ENCODE assay signal across 8 mouse cellular contexts in genomic region chr8:105605491-105606188, GRCm38 (mm10). TPM values are rescaled to one million over a fixed set of nuclear protein-coding genes. Genes with fewer than 3 reads are reported as not detected.
DNase-seq lines count a peak whose midpoint lies in the region; ATAC-seq lines count a peak whose summit lies in the region.

No protein-coding gene starts in this region.

- H3K4me1 ChIP-seq in forebrain, embryonic 14.5 days (ENCODE audit: control insufficient read depth, insufficient read depth, low read length) = peaks cover 12% of the 10 kb centered on the region
- peaks cover 17% of the 10 kb centered on the region for H3K4me1 ChIP-seq in intestine, embryonic 14.5 days (replicated peaks; ENCODE audit: control insufficient read depth, insufficient read depth, low read length)
- peaks cover 66% of the 10 kb centered on the region for H3K4me1 ChIP-seq in liver, embryonic 15.5 days (replicated peaks)
- H3K4me1 ChIP-seq in neural tube, embryonic 14.5 days (ENCODE audit: control insufficient read depth, insufficient read depth, low read length) = peaks cover 16% of the 10 kb centered on the region

- H3K4me3 ChIP-seq in forebrain, embryonic 14.5 days (ENCODE audit: low read depth, low read length) = peak overlapping the region; percentile 78
- H3K4me3 ChIP-seq in intestine, embryonic 14.5 days (ENCODE audit: low read depth, low read length) = peak overlapping the region; percentile 67
- peak overlapping the region; percentile 73 for H3K4me3 ChIP-seq in liver, embryonic 15.5 days (replicated peaks)
- H3K4me3 ChIP-seq in neural tube, embryonic 14.5 days (ENCODE audit: low read depth, low read length) = peak overlapping the region; percentile 85

- peak; percentile 56 for DNase-seq in right cerebral cortex, postnatal 10 days (ENCODE audit: low spot score in 2 of 2)
- DNase-seq in right cerebral cortex, postnatal 36 days (ENCODE audit: low spot score in 2 of 2) = no peak
- DNase-seq in cerebellum, adult 11-12 months = peak; percentile 49
- DNase-seq in forebrain, embryonic 14.5 days (ENCODE audit: low spot score) = peak; percentile 42
- DNase-seq in intestine, embryonic 14.5 days (ENCODE audit: low spot score) = peak; percentile 77
- DNase-seq in urinary bladder, postnatal 14 days (ENCODE audit: low spot score) = peak; percentile 48

- no peaks in the 10 kb centered on the region for H3K9me3 ChIP-seq in forebrain, embryonic 14.5 days (replicated peaks; ENCODE audit: control insufficient read depth, low read length)
- H3K9me3 ChIP-seq in intestine, embryonic 14.5 days (ENCODE audit: control insufficient read depth, low read length) = no peaks in the 10 kb centered on the region
- no peaks in the 10 kb centered on the region for H3K9me3 ChIP-seq in liver, embryonic 15.5 days (replicated peaks)
- no peaks in the 10 kb centered on the region for H3K9me3 ChIP-seq in neural tube, embryonic 14.5 days (ENCODE audit: control insufficient read depth, low read length)

- H3K4me2 ChIP-seq in forebrain, embryonic 14.5 days (ENCODE audit: low read length) = peak overlapping the region; percentile 86
- peak overlapping the region; percentile 93 for H3K4me2 ChIP-seq in intestine, embryonic 14.5 days (ENCODE audit: low read length)
- peak overlapping the region; percentile 99 for H3K4me2 ChIP-seq in liver, embryonic 15.5 days
- peak overlapping the region; percentile 96 for H3K4me2 ChIP-seq in neural tube, embryonic 14.5 days (ENCODE audit: low read depth, low read length)

- no peaks in the 10 kb centered on the region for H3K36me3 ChIP-seq in forebrain, embryonic 14.5 days (ENCODE audit: control insufficient read depth, insufficient read depth, low read length)
- no peaks in the 10 kb centered on the region for H3K36me3 ChIP-seq in intestine, embryonic 14.5 days (ENCODE audit: control insufficient read depth, insufficient read depth, low read length)
- H3K36me3 ChIP-seq in liver, embryonic 15.5 days (replicated peaks) = no peaks in the 10 kb centered on the region
- no peaks in the 10 kb centered on the region for H3K36me3 ChIP-seq in neural tube, embryonic 14.5 days (ENCODE audit: control insufficient read depth, insufficient read depth, low read length)

- ATAC-seq in forebrain, embryonic 14.5 days = peak; percentile 49
- ATAC-seq in intestine, embryonic 14.5 days (replicated peaks; ENCODE audit: low FRiP score, low TSS enrichment, low read depth) = peak; percentile 51
- peak; percentile 54 for ATAC-seq in liver, embryonic 15.5 days (ENCODE audit: insufficient read depth)
- ATAC-seq in neural tube, embryonic 14.5 days (ENCODE audit: low read depth) = peak; percentile 35

- H3K9ac ChIP-seq in forebrain, embryonic 14.5 days (ENCODE audit: low read length) = peak overlapping the region; percentile 89
- peak overlapping the region; percentile 73 for H3K9ac ChIP-seq in intestine, embryonic 14.5 days (ENCODE audit: low read length)
- peak overlapping the region; percentile 81 for H3K9ac ChIP-seq in liver, embryonic 15.5 days
- peak overlapping the region; percentile 91 for H3K9ac ChIP-seq in neural tube, embryonic 14.5 days (replicated peaks; ENCODE audit: low read depth, low read length)

- no peaks in the 10 kb centered on the region; the same call in 1 of the 2 replicates for H3K27me3 ChIP-seq in forebrain, embryonic 14.5 days (replicated peaks; ENCODE audit: control insufficient read depth, insufficient read depth, low read length)
- H3K27me3 ChIP-seq in intestine, embryonic 14.5 days (replicated peaks; ENCODE audit: control insufficient read depth, insufficient read depth, low read length) = no peaks in the 10 kb centered on the region
- peaks cover 11% of the 10 kb centered on the region; the same call in 1 of the 2 replicates for H3K27me3 ChIP-seq in liver, embryonic 15.5 days
- H3K27me3 ChIP-seq in neural tube, embryonic 14.5 days (ENCODE audit: control insufficient read depth, insufficient read depth, low read length) = no peaks in the 10 kb centered on the region

- peak overlapping the region; percentile 88 for H3K27ac ChIP-seq in forebrain, embryonic 14.5 days (ENCODE audit: low read depth, low read length)
- H3K27ac ChIP-seq in intestine, embryonic 14.5 days (ENCODE audit: low read depth) = peak overlapping the region; percentile 69
- H3K27ac ChIP-seq in liver, embryonic 15.5 days (replicated peaks) = peak overlapping the region; percentile 81
- H3K27ac ChIP-seq in neural tube, embryonic 14.5 days (ENCODE audit: low read depth, low read length) = peak overlapping the region; percentile 88

- WGBS in forebrain, embryonic 14.5 days = 1% methylated on average over 32 of the region's 39 CpGs
- 1% methylated on average over 30 of the region's 39 CpGs for WGBS in intestine, embryonic 14.5 days
- under 1% methylated on average over 39 of the region's 39 CpGs for WGBS in liver, embryonic 15.5 days (ENCODE audit: insufficient replicate concordance)
- WGBS in neural tube, embryonic 14.5 days = 1% methylated on average over 34 of the region's 39 CpGs

RNA-seq across cellular contexts. Expression of gene Ripor1, which starts 0.6 kb away (rescaled TPM):
- 14.9 and 21.7 TPM in 2 replicates for polyA plus RNA-seq in forebrain, embryonic 14.5 days (2014; fragmentation: Nextera tagmentation; extraction: Ambion mirVana)
- 19.1 and 20.2 TPM in 2 replicates for polyA plus RNA-seq in intestine, embryonic 14.5 days (2014; fragmentation: Nextera tagmentation; extraction: Ambion mirVana)
- 7.1 and 7.2 TPM in 2 replicates for polyA plus RNA-seq in liver, embryonic 15.5 days (2015; fragmentation: Nextera tagmentation; extraction: Ambion mirVana)
- 25.8 and 29.6 TPM in 2 replicates for polyA plus RNA-seq in neural tube, embryonic 14.5 days (2014; fragmentation: Nextera tagmentation; extraction: Ambion mirVana)

RNA-seq across cellular contexts. Expression of gene Ctcf, which starts 30.7 kb away (rescaled TPM):
- 100 and 108 TPM in 2 replicates for polyA plus RNA-seq in forebrain, embryonic 14.5 days (2014; fragmentation: Nextera tagmentation; extraction: Ambion mirVana)
- 93.3 and 95.1 TPM in 2 replicates for polyA plus RNA-seq in intestine, embryonic 14.5 days (2014; fragmentation: Nextera tagmentation; extraction: Ambion mirVana)
- polyA plus RNA-seq in liver, embryonic 15.5 days (2015; fragmentation: Nextera tagmentation; extraction: Ambion mirVana) = 62.0 and 63.5 TPM in 2 replicates
- polyA plus RNA-seq in neural tube, embryonic 14.5 days (2014; fragmentation: Nextera tagmentation; extraction: Ambion mirVana) = 81.3 and 85.6 TPM in 2 replicates

RNA-seq across cellular contexts. Expression of gene Agrp, which starts 31.6 kb away (rescaled TPM):
- 0.72 and 1.8 TPM in 2 replicates for polyA plus RNA-seq in forebrain, embryonic 14.5 days (2014; fragmentation: Nextera tagmentation; extraction: Ambion mirVana)
- 1.1 and 1.5 TPM in 2 replicates for polyA plus RNA-seq in intestine, embryonic 14.5 days (2014; fragmentation: Nextera tagmentation; extraction: Ambion mirVana)
- polyA plus RNA-seq in liver, embryonic 15.5 days (2015; fragmentation: Nextera tagmentation; extraction: Ambion mirVana) = 0.18 TPM in 1 of 2 replicates, not detected in the other
- polyA plus RNA-seq in neural tube, embryonic 14.5 days (2014; fragmentation: Nextera tagmentation; extraction: Ambion mirVana) = 0.71 and 1.3 TPM in 2 replicates

RNA-seq across cellular contexts. Expression of gene Atp6v0d1, which starts 39.8 kb away (rescaled TPM):
- 194 and 211 TPM in 2 replicates for polyA plus RNA-seq in forebrain, embryonic 14.5 days (2014; fragmentation: Nextera tagmentation; extraction: Ambion mirVana)
- polyA plus RNA-seq in intestine, embryonic 14.5 days (2014; fragmentation: Nextera tagmentation; extraction: Ambion mirVana) = 72.7 and 78.5 TPM in 2 replicates
- 52.4 and 59.4 TPM in 2 replicates for polyA plus RNA-seq in liver, embryonic 15.5 days (2015; fragmentation: Nextera tagmentation; extraction: Ambion mirVana)
- polyA plus RNA-seq in neural tube, embryonic 14.5 days (2014; fragmentation: Nextera tagmentation; extraction: Ambion mirVana) = 235 and 254 TPM in 2 replicates

Comparison
In these comparisons a context has a peak if more than half of its experiments do, and no peak if none do; other contexts are left out.
1. DNase-seq: peak in right cerebral cortex, postnatal 10 days (2 of 2), cerebellum, adult 11-12 months (single experiment), forebrain, embryonic 14.5 days (single experiment), intestine, embryonic 14.5 days (single experiment) and urinary bladder, postnatal 14 days (single experiment); none in right cerebral cortex, postnatal 36 days (0 of 2).
2. Peak in every context shown above with its lines, with median percentiles within 50 percentile points of each other: ATAC-seq, H3K27ac ChIP-seq, H3K4me2 ChIP-seq, H3K4me3 ChIP-seq and H3K9ac ChIP-seq.